Mouse (Mus musculus): Measurements from ENCODE around the gene Gzma. TPM values are rescaled to one million over a fixed set of nuclear protein-coding genes. Genes with fewer than 3 reads are reported as not detected.

The Gzma gene
- total RNA-seq, 2 experiments from 2014 or later, result 0.51 TPM; not detected in 1

GRCm38 (mm10) chr13:113047018-113047417 lies 53.8 kb downstream of the Gzma start:
- intact Hi-C loops (cut with DNase I), result loop anchor here (5.0 to 10.0 kb wide), 2 partner anchors 90 to 818 kb away; no protein-coding TSS in a partner anchor
- no peak for DNase-seq

- DNase-seq, result peak; percentile 57 to 62
- intact Hi-C loops (cut with DNase I), result loop anchor here (1.0 to 10.0 kb wide), 4 partner anchors 91 to 818 kb away; partner anchors contain the start of gene Snx18
These were observed 54.4 kb downstream of the Gzma start, which contains the start of gene Gpx8 for GRCm38 (mm10) chr13:113046211-113046883. Gene Gpx8 (minus strand): TSS chr13:113046410.

GRCm38 (mm10) chr13:113045458-113046110 lies 55.2 kb downstream of the Gzma start:
- intact Hi-C loops (cut with DNase I), result loop anchor here (1.0 to 10.0 kb wide), 4 partner anchors 92 to 819 kb away; partner anchors contain the start of gene Snx18
- DNase-seq, result no peak

- intact Hi-C loops (cut with DNase I), result loop anchor here (5.0 to 10.0 kb wide), 2 partner anchors 92 to 820 kb away; no protein-coding TSS in a partner anchor
- DNase-seq, result no peak
These were observed 55.9 kb downstream of the Gzma start for GRCm38 (mm10) chr13:113044876-113045275.

Other genes with a start within 250 kb of the Gzma start
- gene Mtrex, start 173.6 kb downstream of the Gzma start, total RNA-seq (2021), result 10 to 100 TPM; 26.2 to 27.9 TPM
- gene Dhx29, start 173.5 kb downstream of the Gzma start, total RNA-seq (2021), result 10 to 100 TPM; 13.1 to 13.2 TPM
- under 1 TPM; 0.19 to 0.67 TPM for gene Ccno, start 113.2 kb downstream of the Gzma start, total RNA-seq (2021)
- gene Mcidas, start 107.1 kb downstream of the Gzma start, total RNA-seq (2021), result not detected
- gene Cdc20b, start 65.9 kb downstream of the Gzma start, total RNA-seq (2021), result not detected
- gene Gpx8, start 54.6 kb downstream of the Gzma start, total RNA-seq (2021), result 10 to 100 TPM; 34.5 to 37.7 TPM
- under 1 TPM; 0.28 to 0.51 TPM for gene Esm1, start 108.7 kb upstream of the Gzma start, total RNA-seq (2021)
- not detected for gene Gzmk, start 124.9 kb upstream of the Gzma start, total RNA-seq (2021)
- gene BC067074, start 192.2 kb upstream of the Gzma start, total RNA-seq (2021), result 1 to 10 TPM; 1.7 to 2.4 TPM

Measured in heart, postnatal 36 days (tissue).